Mouse (Mus musculus) embryonic stem cell, embryonic (primary cell): ENCODE measurements around the gene Pfkl.
"Not testable (repeated sequence)": the region's sequence is repeated elsewhere in the genome, so short reads cannot be mapped to it uniquely, and the experiment has no call there.

Source experiments
- CTCF ChIA-PET, 4 experiments: fragments of 300-600 bp in 2 of 4; fragments of 350-600 bp in 2 of 4; sonication (Branson Sonifier 250); formaldehyde crosslinking; loops; one replicate each; lab custom pipeline; 2022; ENCODE audit warnings: inconsistent platforms in 2 of 4; lab: Charles Lee
- POLR2A ChIA-PET, 4 experiments: fragments of 300-600 bp in 2 of 4; fragments of 350-600 bp in 2 of 4; sonication (Branson Sonifier 250); formaldehyde crosslinking; loops; one replicate each; lab custom pipeline; 2022; ENCODE audit warnings: antibody characterized with exemption in 4 of 4, inconsistent platforms in 1 of 4; lab: Charles Lee

Pfkl gene

GRCm38 (mm10) chr10:78025453-78025852, 15.6 kb upstream of the Pfkl start:
- POLR2A ChIA-PET: interaction anchor here in 1 of 4 experiments (1.5 kb wide), 1 partner anchor 12 kb away, joined by 6 read pairs; no protein-coding TSS in a partner anchor
- CTCF ChIA-PET: not testable (repeated sequence)

GRCm38 (mm10) chr10:78019984-78020383, 10.1 kb upstream of the Pfkl start:
- ChIA-PET POLR2A (interaction anchor here in 2 of 4 experiments (0.6 to 3.1 kb wide), 11 partner anchors 8 to 151 kb away, joined by 3 to 31 read pairs (median 5); partner anchors contain the start of genes Pfkl (in 2 of the 2) and Icosl (in 1 of the 2)), CTCF (interaction anchor here in 2 of 4 experiments (0.6 to 2.8 kb wide), 11 partner anchors 10 to 1861 kb away, joined by 3 to 22 read pairs (median 8); partner anchors contain the start of gene Pfkl (in 1 of the 2))

GRCm38 (mm10) chr10:78019291-78019690, 9.4 kb upstream of the Pfkl start:
- POLR2A ChIA-PET: interaction anchor here in 3 of 4 experiments (0.6 to 3.1 kb wide), 19 partner anchors 8 to 162 kb away, joined by 3 to 31 read pairs (median 4); partner anchors contain the start of genes Pfkl (in 3 of the 3) and Icosl (in 1 of the 3)
- CTCF ChIA-PET: interaction anchor here (0.6 to 2.8 kb wide), 43 partner anchors 8 to 1862 kb away, joined by 3 to 22 read pairs (median 4); partner anchors contain the start of genes Pfkl (in 3 of the 4) and Dnmt3l (in 1 of the 4)

GRCm38 (mm10) chr10:78018797-78019203, 8.9 kb upstream of the Pfkl start:
- POLR2A ChIA-PET: interaction anchor here in 3 of 4 experiments (0.7 to 3.1 kb wide), 17 partner anchors 8 to 163 kb away, joined by 3 to 31 read pairs (median 5); partner anchors contain the start of gene Pfkl (in 3 of the 3)
- CTCF ChIA-PET: interaction anchor here (0.6 to 2.8 kb wide), 48 partner anchors 8 to 377 kb away, joined by 3 to 22 read pairs (median 4); partner anchors contain the start of genes Pfkl (in 3 of the 4), Dnmt3l (in 1 of the 4) and Pwp2 (in 1 of the 4)

- ChIA-PET POLR2A (interaction anchor here in 3 of 4 experiments (0.8 to 2.0 kb wide), 12 partner anchors 10 to 146 kb away, joined by 3 to 8 read pairs (median 4); partner anchors contain the start of genes Icosl (in 2 of the 3), 1810043G02Rik (in 1 of the 3) and Dnmt3l (in 1 of the 3)), CTCF (interaction anchor here in 3 of 4 experiments (0.5 to 1.5 kb wide), 11 partner anchors 10 to 388 kb away, joined by 3 to 9 read pairs (median 3); no protein-coding TSS in a partner anchor)
Measured at GRCm38 (mm10) chr10:78016366-78016765, 6.5 kb upstream of the Pfkl start.

GRCm38 (mm10) chr10:78015489-78015888, 5.6 kb upstream of the Pfkl start:
- CTCF ChIA-PET: interaction anchor here in 2 of 4 experiments (0.5 kb wide), 2 partner anchors 12 to 472 kb away, joined by 3 to 8 read pairs; no protein-coding TSS in a partner anchor
- POLR2A ChIA-PET: interaction anchor here in 2 of 4 experiments (0.7 to 2.0 kb wide), 5 partner anchors 9 to 144 kb away, joined by 3 to 8 read pairs (median 5); partner anchors contain the start of gene Icosl (in 1 of the 2)

- CTCF ChIA-PET: interaction anchor here in 1 of 4 experiments (0.6 to 0.9 kb wide), 4 partner anchors 12 to 687 kb away, joined by 3 read pairs; no protein-coding TSS in a partner anchor
Measured at GRCm38 (mm10) chr10:78012661-78013495, 3.0 kb upstream of the Pfkl start.

GRCm38 (mm10) chr10:78011116-78011515, 1.2 kb upstream of the Pfkl start:
- ChIA-PET POLR2A (interaction anchor here in 3 of 4 experiments (0.6 to 8.6 kb wide), 15 partner anchors 7 to 174 kb away, joined by 3 to 94 read pairs (median 17); partner anchors contain the start of genes D10Jhu81e (in 1 of the 3), Icosl (in 1 of the 3) and Pwp2 (in 1 of the 3)), CTCF (interaction anchor here in 2 of 4 experiments (0.8 to 2.6 kb wide), 11 partner anchors 8 to 201 kb away, joined by 3 to 17 read pairs (median 4); partner anchors contain the start of genes 1810043G02Rik (in 1 of the 2) and D10Jhu81e (in 1 of the 2))

More at GRCm38 (mm10) chr10:78012661-78013495, 3.0 kb upstream of the Pfkl start:
- POLR2A ChIA-PET: interaction anchor here in 2 of 4 experiments (0.7 to 8.6 kb wide), 5 partner anchors 17 to 452 kb away, joined by 3 to 94 read pairs (median 3); partner anchors contain the start of genes Icosl (in 1 of the 2) and Pdxk (in 1 of the 2)

- POLR2A ChIA-PET: interaction anchor here (0.5 to 8.6 kb wide), 69 partner anchors 8 to 1603 kb away, joined by 3 to 94 read pairs (median 6); partner anchors contain the start of genes Icosl (in 3 of the 4), 1810043G02Rik (in 2 of the 4), D10Jhu81e (in 2 of the 4) and Lrrc3 (in 2 of the 4)
- CTCF ChIA-PET: interaction anchor here (0.6 to 2.6 kb wide), 37 partner anchors 8 to 491 kb away, joined by 3 to 22 read pairs (median 4); partner anchors contain the start of genes 1810043G02Rik (in 1 of the 4), D10Jhu81e (in 1 of the 4), Pttg1ip (in 1 of the 4) and Trappc10 (in 1 of the 4)
Measured at GRCm38 (mm10) chr10:78010335-78010734, 452 bp upstream of the Pfkl start.

- ChIA-PET POLR2A (interaction anchor here (0.5 to 8.6 kb wide), 94 partner anchors 8 to 1695 kb away, joined by 3 to 94 read pairs (median 5); partner anchors contain the start of genes 1810043G02Rik (in 3 of the 4), Icosl (in 3 of the 4), D10Jhu81e (in 2 of the 4) and Lrrc3 (in 2 of the 4)), CTCF (interaction anchor here (0.6 to 2.6 kb wide), 41 partner anchors 9 to 492 kb away, joined by 3 to 22 read pairs (median 5); partner anchors contain the start of genes Aire (in 1 of the 4), D10Jhu81e (in 1 of the 4), Lrrc3 (in 1 of the 4) and Pttg1ip (in 1 of the 4))
Measured at GRCm38 (mm10) chr10:78009184-78009944, 519 bp downstream of the Pfkl start.

GRCm38 (mm10) chr10:78008169-78008568, 1.7 kb downstream of the Pfkl start:
- ChIA-PET POLR2A (interaction anchor here in 2 of 4 experiments (1.0 to 8.6 kb wide), 16 partner anchors 10 to 315 kb away, joined by 3 to 94 read pairs (median 12); partner anchors contain the start of genes D10Jhu81e (in 2 of the 2), 1810043G02Rik (in 1 of the 2) and Trappc10 (in 1 of the 2)), CTCF (interaction anchor here in 2 of 4 experiments (1.1 to 2.3 kb wide), 4 partner anchors 10 to 162 kb away, joined by 3 to 10 read pairs (median 8); partner anchors contain the start of gene D10Jhu81e (in 1 of the 2))

- CTCF ChIA-PET: interaction anchor here in 1 of 4 experiments (2.0 kb wide), 1 partner anchor 23 kb away, joined by 4 read pairs; no protein-coding TSS in a partner anchor
- POLR2A ChIA-PET: interaction anchor here in 3 of 4 experiments (0.6 to 8.6 kb wide), 13 partner anchors 8 to 414 kb away, joined by 3 to 94 read pairs (median 4); no protein-coding TSS in a partner anchor
Measured at GRCm38 (mm10) chr10:78007203-78007602, 2.7 kb downstream of the Pfkl start.

GRCm38 (mm10) chr10:78005791-78006438, 4.0 kb downstream of the Pfkl start:
- ChIA-PET POLR2A (interaction anchor here in 3 of 4 experiments (0.6 to 8.6 kb wide), 13 partner anchors 9 to 202 kb away, joined by 3 to 94 read pairs (median 3); partner anchors contain the start of genes Icosl (in 1 of the 3) and Pwp2 (in 1 of the 3)), CTCF (interaction anchor here in 1 of 4 experiments (2.0 kb wide), 1 partner anchor 22 kb away, joined by 4 read pairs; no protein-coding TSS in a partner anchor)

- POLR2A ChIA-PET: interaction anchor here in 3 of 4 experiments (0.6 to 8.6 kb wide), 6 partner anchors 10 to 313 kb away, joined by 3 to 94 read pairs (median 4); no protein-coding TSS in a partner anchor
- CTCF ChIA-PET: no interaction called here
Measured at GRCm38 (mm10) chr10:78004479-78005100, 5.3 kb downstream of the Pfkl start.
